Mouse (Mus musculus) erythroblast, embryonic 14.5 days (primary cell): Measurements from ENCODE around the gene Zfp180.

ENCODE experiments used
- GATA1 ChIP-seq: IDR thresholded peaks from 2 replicates; pipeline ENCODE4 v1.6.1; 2012; ENCODE audit warnings: low read length, inconsistent platforms, mixed read lengths
- TAL1 ChIP-seq: IDR thresholded peaks from 3 replicates; pipeline ENCODE4 v1.6.1; 2012; ENCODE audit warnings: low read length, inconsistent platforms, mixed read lengths

DNA sequence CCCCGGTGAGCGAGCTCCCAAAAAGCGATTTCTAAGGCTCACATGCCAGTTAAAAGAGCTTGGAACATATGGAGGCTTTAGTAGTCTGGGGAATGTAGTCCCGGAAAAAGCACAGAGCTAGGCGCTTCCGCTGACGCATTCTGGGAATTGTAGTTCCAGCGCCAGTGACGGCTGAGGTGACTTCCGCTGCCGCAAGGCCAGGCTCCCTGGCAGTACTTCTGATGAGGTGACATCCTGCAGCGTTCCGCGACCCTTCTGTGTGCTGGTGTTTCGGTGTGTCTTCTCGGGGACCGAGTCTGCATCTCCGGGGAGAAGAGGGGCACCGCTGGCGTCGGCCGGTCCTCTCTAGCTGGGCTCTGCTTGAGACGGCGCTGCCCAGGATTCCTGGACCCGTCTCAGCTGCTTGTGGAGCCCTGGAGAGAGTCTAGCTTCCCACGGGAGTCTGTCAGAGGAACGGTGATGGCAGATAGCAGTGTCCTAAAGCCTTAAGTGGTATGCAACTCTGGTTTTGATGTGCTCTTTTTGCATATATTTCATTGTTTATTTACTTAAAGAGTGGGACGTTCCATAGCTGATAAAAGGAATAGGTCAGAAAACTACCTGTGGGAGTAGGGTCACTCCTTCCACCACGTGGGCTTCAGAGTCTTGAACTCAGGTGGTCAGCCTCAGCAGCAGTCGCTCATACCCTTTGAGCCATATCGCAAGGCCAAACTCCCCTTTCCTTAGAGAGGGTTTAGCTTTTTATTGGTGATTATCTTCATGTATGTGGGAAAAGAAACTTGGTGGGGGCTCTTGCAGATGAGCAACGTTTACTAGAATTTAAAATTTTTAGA lies 52.5 kb downstream of the Zfp180 start, which contains the start of gene Zfp235:
- TF ChIP-seq GATA1: no peak
- no peak for TF ChIP-seq TAL1
